Mouse (Mus musculus) limb, embryonic 11.5 days (tissue): ENCODE measurements around the gene Ttll5. TPM values are rescaled to one million over a fixed set of nuclear protein-coding genes. Genes with fewer than 3 reads are reported as not detected.
A peak's percentile ranks its signal among the peaks of the same experiment; 100 is the strongest.

Source experiments
- ATAC-seq: fragments of 200-750 bp; cut with Nextera tagmentation; 2 replicates; pipeline ENCODE4 v1.8.0; 2017; ENCODE audit warnings: low read depth; ENCODE audit not compliant: insufficient number of reproducible peaks, low FRiP score, low TSS enrichment
- DNase-seq: peaks from one replicate; pipeline ENCODE4 v3.0.0-alpha.2; 2015; ENCODE audit warnings: low spot score
- H3K27ac ChIP-seq: fragments of 300-500 bp; sonication (generic); replicated peaks from 2 replicates; pipeline ENCODE4 v1.5.1; 2014; ENCODE audit warnings: low read depth, mild to moderate bottlenecking, low read length
- H3K27me3 ChIP-seq: fragments of 300-500 bp; sonication (generic); 2 replicates; pipeline ENCODE4 v1.6.1; 2014; ENCODE audit warnings: mild to moderate bottlenecking, low read length, mixed read lengths; ENCODE audit not compliant: control insufficient read depth, insufficient read depth
- H3K36me3 ChIP-seq: fragments of 300-500 bp; sonication (generic); 2 replicates; pipeline ENCODE4 v1.6.1; 2014; ENCODE audit warnings: mild to moderate bottlenecking, low read length, moderate library complexity, mixed read lengths; ENCODE audit not compliant: control insufficient read depth, insufficient read depth
- H3K4me1 ChIP-seq: fragments of 300-500 bp; sonication (generic); 2 replicates; pipeline ENCODE4 v1.6.1; 2014; ENCODE audit warnings: low read length, mixed read lengths; ENCODE audit not compliant: control insufficient read depth, insufficient read depth
- H3K4me2 ChIP-seq: fragments of 300-500 bp; sonication (generic); 2 replicates; pipeline ENCODE4 v1.6.1; 2014; ENCODE audit warnings: low read depth, mild to moderate bottlenecking, moderate library complexity; ENCODE audit not compliant: severe bottlenecking
- H3K4me3 ChIP-seq: fragments of 300-500 bp; sonication (generic); 2 replicates; pipeline ENCODE4 v1.5.1; 2014; ENCODE audit warnings: low read depth, low read length
- H3K9ac ChIP-seq: fragments of 300-500 bp; sonication (generic); 2 replicates; pipeline ENCODE4 v1.6.1; 2014; ENCODE audit warnings: mild to moderate bottlenecking, low read length
- H3K9me3 ChIP-seq: fragments of 300-500 bp; sonication (generic); 2 replicates; pipeline ENCODE4 v1.6.1; 2016; ENCODE audit warnings: low read length; ENCODE audit not compliant: control insufficient read depth
- WGBS: fragments of 180-500 bp; shearing (Covaris S2); extraction: QIAGEN DNeasy Blood & Tissue Kit; methylation state at CpG from one replicate; pipeline ENCODE4 v1.1.7; 2014; 5-methylcytosine and 5-hydroxymethylcytosine counted together
- polyA plus RNA-seq: library from polyadenylated mRNA; unstranded; fragments of >200 nt; fragmentation: Nextera tagmentation; extraction: Ambion mirVana; gene quantifications from 2 replicates; pipeline ENCODE4 v1.2.1, GENCODE M21; 2014

Ttll5 gene
- polyA plus RNA-seq, 1 experiment from 2014 or later = 22.4 TPM

DNA sequence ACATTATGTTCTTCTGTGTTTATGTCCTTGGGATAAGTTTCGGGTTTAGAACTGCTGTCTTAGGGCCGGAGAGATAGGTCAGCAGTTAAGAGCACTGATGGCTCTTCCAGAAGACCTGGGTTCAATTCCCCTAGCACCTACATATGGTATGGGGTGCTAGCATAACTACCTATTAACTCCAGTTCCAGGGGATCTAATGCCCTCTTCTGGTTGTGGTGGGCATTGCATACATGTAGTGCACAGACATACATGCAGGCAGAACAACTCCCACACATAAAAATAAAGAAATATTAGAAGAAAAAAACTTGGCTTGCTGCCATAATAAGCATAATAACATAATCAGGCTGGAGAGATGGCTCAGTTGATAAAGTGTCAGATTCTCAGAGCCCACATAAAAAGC is 286.2 kb downstream of the Ttll5 start:
- H3K27ac ChIP-seq = no peak overlapping the region
- H3K9me3 ChIP-seq = no peaks in the 10 kb centered on the region
- WGBS = 93% methylated on average over 2 of the region's 2 CpGs
- no peak overlapping the region for H3K4me3 ChIP-seq
- DNase-seq (peak; percentile 47), ATAC-seq (no peak)
- no peaks in the 10 kb centered on the region for H3K27me3 ChIP-seq
- H3K4me2 ChIP-seq = no peak overlapping the region
- no peaks in the 10 kb centered on the region for H3K4me1 ChIP-seq
- H3K9ac ChIP-seq = no peak overlapping the region
- no peaks in the 10 kb centered on the region; the same call in 1 of the 2 replicates for H3K36me3 ChIP-seq

Other genes with a start within 250 kb of the Ttll5 start
- gene Jdp2, start 225.6 kb upstream of the Ttll5 start, polyA plus RNA-seq = 0.17 and 0.41 TPM in 2 replicates
- gene Batf, start 138.0 kb upstream of the Ttll5 start, polyA plus RNA-seq = 1.1 and 1.5 TPM in 2 replicates
- gene Flvcr2, start 78.1 kb upstream of the Ttll5 start, polyA plus RNA-seq = 1.1 and 1.4 TPM in 2 replicates
- gene Erg28, start 109 bp upstream of the Ttll5 start, polyA plus RNA-seq = 106 and 111 TPM in 2 replicates